Mouse (Mus musculus): ENCODE data around the gene Klf3. TPM values are rescaled to one million over a fixed set of nuclear protein-coding genes. Genes with fewer than 3 reads are reported as not detected.

Klf3 gene
- total and polyA plus RNA-seq, 2 experiments from 2014 or later = 22.9 to 37.1 TPM

DNA sequence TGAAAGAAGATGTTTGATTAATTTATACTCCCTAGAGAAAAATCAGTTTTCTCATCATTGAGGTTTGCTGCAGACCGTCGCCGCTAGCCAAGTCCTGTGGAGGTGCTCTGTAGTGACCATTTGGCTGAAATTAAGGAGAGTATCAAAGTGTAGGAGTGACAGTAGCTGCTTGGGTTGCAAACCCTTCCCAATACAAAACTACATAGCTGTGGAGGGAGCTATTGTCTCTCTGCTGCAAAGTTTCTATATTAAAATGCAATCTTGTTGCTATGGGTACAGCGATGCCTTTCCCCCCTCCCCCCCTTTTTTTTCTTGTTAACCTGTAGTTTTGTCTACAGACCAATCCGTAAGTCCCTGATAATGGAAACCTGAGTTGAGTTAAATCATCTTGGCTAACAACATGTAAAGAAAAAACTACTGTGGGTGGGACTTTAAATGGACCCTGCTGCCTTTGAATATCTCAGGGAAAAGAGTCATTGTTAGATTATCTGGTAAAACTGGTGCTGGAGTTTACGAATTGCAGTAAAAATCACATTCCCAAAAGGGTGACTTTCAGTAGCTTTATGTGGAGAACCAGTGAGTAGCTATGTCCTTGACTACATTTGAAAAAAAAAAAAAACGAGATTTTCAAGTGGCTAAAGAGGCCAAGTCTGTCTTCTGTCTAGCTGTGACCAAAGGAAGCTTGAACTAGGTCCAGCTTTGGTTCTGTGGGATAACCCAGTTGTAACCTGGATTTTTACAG lies 2.1 kb downstream of the Klf3 start:
- Histone ChIP-seq H3K9ac (replicated peaks; ENCODE audit: low read length) (peak overlapping the region; percentile 47), H3K4me2 (ENCODE audit: low read depth, low read length) (peak overlapping the region; percentile 81), H3K27ac (peak overlapping the region; percentile 77), H3K36me3 (ENCODE audit: insufficient read depth, low read length) (no peaks in the 10 kb centered on the region), H3K4me1 (ENCODE audit: insufficient read depth, low read length) (no peaks in the 10 kb centered on the region; the same call in 1 of the 2 replicates), H3K4me3 (ENCODE audit: low read length) (peak overlapping the region; percentile 87), H3K27me3 (ENCODE audit: insufficient read depth, low read length) (no peaks in the 10 kb centered on the region), H3K9me3 (ENCODE audit: low read length) (no peaks in the 10 kb centered on the region)
- no peak for TF ChIP-seq CTCF (IDR thresholded peaks at IDR 0.05; ENCODE audit: low read depth)
- DNase-seq (ENCODE audit: low spot score) (no peak), ATAC-seq (no peak)
- WGBS = 4% methylated on average over 7 of the region's 7 CpGs

DNA sequence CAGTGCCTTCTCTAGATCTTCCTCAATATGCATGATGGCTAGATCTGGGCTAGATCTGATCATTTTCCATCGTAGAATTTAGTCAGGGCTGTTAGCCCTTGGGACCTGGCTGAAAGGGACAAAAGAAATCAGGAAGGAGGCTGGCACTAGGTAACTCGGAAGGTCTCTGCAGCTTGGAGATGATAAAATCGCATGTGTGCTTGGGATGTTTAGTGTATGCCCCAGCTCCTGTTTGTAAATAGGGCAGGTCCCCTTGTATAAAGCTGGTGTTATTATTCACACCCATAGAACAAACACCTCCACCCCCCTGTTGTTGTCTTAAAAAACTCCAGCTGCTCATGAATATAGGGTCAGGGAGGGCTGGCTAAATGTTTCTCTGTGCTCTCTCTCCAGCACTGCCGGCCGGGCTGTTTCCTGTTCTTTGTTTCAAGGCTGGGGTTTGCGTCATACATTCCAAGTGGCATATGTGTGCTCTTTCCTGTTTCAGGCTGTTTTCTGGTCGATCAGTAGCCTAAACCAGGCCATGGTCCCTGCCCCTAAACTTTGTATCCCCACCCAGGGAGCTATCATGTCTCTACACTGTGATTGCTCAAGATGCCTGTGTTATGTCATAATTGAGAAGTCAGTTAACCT lies 2.8 kb downstream of the Klf3 start:
- Histone ChIP-seq H3K9me3 (ENCODE audit: low read length) (no peaks in the 10 kb centered on the region), H3K4me3 (ENCODE audit: low read length) (peak overlapping the region; percentile 87), H3K27me3 (ENCODE audit: insufficient read depth, low read length) (no peaks in the 10 kb centered on the region), H3K36me3 (ENCODE audit: insufficient read depth, low read length) (no peaks in the 10 kb centered on the region), H3K27ac (peak overlapping the region; percentile 77), H3K4me2 (ENCODE audit: low read depth, low read length) (peak overlapping the region; percentile 81), H3K4me1 (ENCODE audit: insufficient read depth, low read length) (peaks cover 6% of the 10 kb centered on the region; the same call in 1 of the 2 replicates), H3K9ac (replicated peaks; ENCODE audit: low read length) (peak overlapping the region; percentile 47)
- ATAC-seq (0 out of 2 replicates have a peak, but pooled peaks have one; percentile 13), DNase-seq (ENCODE audit: low spot score) (peak; percentile 69)
- TF ChIP-seq CTCF (IDR thresholded peaks at IDR 0.05; ENCODE audit: low read depth) = no peak
- WGBS = 7% methylated on average over 7 of the region's 7 CpGs

DNA sequence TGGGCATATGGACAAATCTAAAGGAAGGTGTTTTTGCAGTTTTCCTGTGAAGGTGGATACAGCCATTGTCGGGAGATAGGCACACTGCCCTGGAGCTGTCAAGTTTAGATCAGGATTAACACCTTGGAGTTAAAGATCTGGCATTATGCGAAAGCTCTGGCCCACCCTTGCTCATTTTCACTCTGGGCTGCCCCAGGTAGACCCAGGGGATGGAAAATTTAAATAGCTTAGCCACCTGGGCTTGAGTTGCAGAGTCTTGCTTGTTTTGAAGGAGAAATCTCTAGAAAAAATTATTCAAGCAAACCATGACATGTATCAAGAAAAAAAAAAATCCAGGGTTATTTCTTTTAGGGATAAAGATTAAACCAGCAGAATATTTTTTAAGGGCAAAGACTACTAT lies 3.4 kb downstream of the Klf3 start:
- DNase-seq (ENCODE audit: low spot score) = no peak
- Histone ChIP-seq H3K4me1 (ENCODE audit: insufficient read depth, low read length) (peaks cover 12% of the 10 kb centered on the region; the same call in 1 of the 2 replicates), H3K4me3 (ENCODE audit: low read length) (no peak overlapping the region), H3K27me3 (ENCODE audit: insufficient read depth, low read length) (no peaks in the 10 kb centered on the region), H3K4me2 (ENCODE audit: low read depth, low read length) (peak overlapping the region; percentile 81), H3K9ac (replicated peaks; ENCODE audit: low read length) (no peak overlapping the region; the same call in 1 of the 2 replicates), H3K9me3 (ENCODE audit: low read length) (no peaks in the 10 kb centered on the region), H3K36me3 (ENCODE audit: insufficient read depth, low read length) (no peaks in the 10 kb centered on the region), H3K27ac (peak overlapping the region; percentile 77)
- no peak for TF ChIP-seq CTCF (IDR thresholded peaks at IDR 0.05; ENCODE audit: low read depth)
- 30% methylated on average over 2 of the region's 2 CpGs for WGBS
- ATAC-seq = no peak

DNA sequence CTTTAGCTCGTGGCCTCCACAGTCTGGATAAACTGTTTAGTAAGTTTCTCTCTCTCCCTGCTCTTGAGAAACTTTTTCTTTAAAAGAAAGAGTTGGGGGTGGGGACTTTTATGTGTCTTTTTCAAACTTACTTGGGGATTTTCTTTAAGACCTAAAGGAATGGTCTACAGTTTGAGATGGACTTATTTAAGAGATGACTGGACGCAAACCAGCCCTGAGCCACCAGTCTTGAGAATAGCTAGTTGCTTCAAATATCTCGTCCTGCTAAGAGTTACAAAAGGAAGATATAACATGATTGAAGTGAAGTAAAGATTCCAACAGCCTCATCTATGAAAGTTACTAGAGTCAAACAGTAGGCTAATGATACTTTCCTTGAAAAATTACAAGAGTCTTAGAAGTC lies 4.0 kb downstream of the Klf3 start:
- Histone ChIP-seq H3K27me3 (ENCODE audit: insufficient read depth, low read length) (no peaks in the 10 kb centered on the region), H3K27ac (no peak overlapping the region), H3K9me3 (ENCODE audit: low read length) (no peaks in the 10 kb centered on the region), H3K4me3 (ENCODE audit: low read length) (no peak overlapping the region), H3K9ac (replicated peaks; ENCODE audit: low read length) (no peak overlapping the region), H3K4me1 (ENCODE audit: insufficient read depth, low read length) (peaks cover 17% of the 10 kb centered on the region; the same call in 1 of the 2 replicates), H3K36me3 (ENCODE audit: insufficient read depth, low read length) (no peaks in the 10 kb centered on the region), H3K4me2 (ENCODE audit: low read depth, low read length) (no peak overlapping the region; the same call in 1 of the 2 replicates)
- ATAC-seq (no peak), DNase-seq (ENCODE audit: low spot score) (no peak)
- WGBS = 69% methylated on average over 3 of the region's 3 CpGs
- TF ChIP-seq CTCF (IDR thresholded peaks at IDR 0.05; ENCODE audit: low read depth) = no peak

DNA sequence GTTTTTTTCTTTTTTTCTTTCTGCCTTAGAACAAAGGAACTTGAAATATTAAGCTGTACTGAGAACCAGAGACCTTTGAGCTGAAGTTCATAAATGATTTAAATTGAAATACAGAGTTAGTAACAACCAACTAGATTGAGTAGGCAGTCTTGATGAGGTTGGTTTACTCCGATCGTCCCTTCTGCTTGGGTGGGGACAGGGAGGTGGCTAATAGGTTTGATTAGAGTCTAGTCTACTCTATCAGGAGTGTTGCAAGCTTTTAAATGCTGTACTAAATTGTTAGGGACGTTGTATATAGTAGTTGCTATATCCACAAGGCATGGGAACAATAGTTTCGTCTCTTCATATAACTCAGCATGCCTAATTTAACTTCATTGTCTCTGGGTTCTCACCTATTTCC lies 4.4 kb downstream of the Klf3 start:
- H3K27me3 ChIP-seq (ENCODE audit: insufficient read depth, low read length) = no peaks in the 10 kb centered on the region
- WGBS = 64% methylated on average over 4 of the region's 4 CpGs
- no peak overlapping the region for H3K9ac ChIP-seq (replicated peaks; ENCODE audit: low read length)
- H3K4me2 ChIP-seq (ENCODE audit: low read depth, low read length) = peak overlapping the region; percentile 23; the same call in 1 of the 2 replicates
- no peak overlapping the region; the same call in 1 of the 2 replicates for H3K27ac ChIP-seq
- H3K36me3 ChIP-seq (ENCODE audit: insufficient read depth, low read length) = no peaks in the 10 kb centered on the region
- peaks cover 21% of the 10 kb centered on the region; the same call in 1 of the 2 replicates for H3K4me1 ChIP-seq (ENCODE audit: insufficient read depth, low read length)
- H3K9me3 ChIP-seq (ENCODE audit: low read length) = no peaks in the 10 kb centered on the region
- ATAC-seq (no peak), DNase-seq (ENCODE audit: low spot score) (no peak)
- no peak overlapping the region for H3K4me3 ChIP-seq (ENCODE audit: low read length)
- no peak for TF ChIP-seq CTCF (IDR thresholded peaks at IDR 0.05; ENCODE audit: low read depth)

DNA sequence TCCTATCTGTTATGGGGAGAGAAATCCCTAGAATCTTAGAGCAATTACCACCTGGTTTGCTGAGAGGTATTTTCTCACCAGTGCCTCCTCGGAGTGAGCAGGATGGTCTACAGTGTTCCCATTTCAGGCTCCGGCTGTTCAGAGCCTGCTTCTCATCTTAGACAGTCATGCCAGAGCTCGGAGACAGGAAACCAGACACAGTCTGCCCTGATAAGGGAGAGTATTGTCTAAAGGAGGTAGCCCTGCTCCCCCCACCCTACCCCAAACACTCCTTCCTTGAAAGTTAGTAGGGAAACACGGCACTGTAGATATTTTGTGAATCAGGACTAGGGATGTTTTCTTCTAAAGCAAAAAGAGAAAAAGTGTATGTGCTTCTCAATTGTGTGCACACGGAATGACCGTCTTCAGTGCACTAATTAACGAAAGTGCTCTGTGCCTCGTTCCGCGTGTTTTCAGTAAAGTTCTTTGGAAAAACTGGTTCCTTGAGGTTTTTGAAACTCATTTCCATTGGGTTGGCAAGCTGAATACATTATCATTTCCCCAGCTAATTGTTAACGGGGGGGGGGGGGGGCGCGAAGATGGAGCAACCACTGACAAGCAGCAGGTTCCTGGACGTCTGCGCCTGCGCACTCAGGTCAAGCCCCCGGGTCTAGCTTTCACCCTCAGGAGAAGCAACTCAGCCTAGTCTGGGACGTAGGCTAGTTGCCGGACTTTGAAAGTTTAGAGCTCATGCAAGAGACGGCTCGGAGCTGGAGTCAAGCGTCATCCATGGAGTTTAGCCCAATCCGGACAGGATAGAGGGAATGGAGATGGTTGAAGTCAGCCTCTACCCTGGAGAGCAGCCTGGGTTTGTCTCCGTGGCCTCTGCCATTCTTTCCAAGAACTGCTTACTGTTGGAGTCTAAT lies 5.2 kb downstream of the Klf3 start:
- H3K4me2 ChIP-seq (ENCODE audit: low read depth, low read length) = peak overlapping the region; percentile 23
- peaks cover 21% of the 10 kb centered on the region; the same call in 1 of the 2 replicates for H3K4me1 ChIP-seq (ENCODE audit: insufficient read depth, low read length)
- H3K27me3 ChIP-seq (ENCODE audit: insufficient read depth, low read length) = no peaks in the 10 kb centered on the region
- H3K36me3 ChIP-seq (ENCODE audit: insufficient read depth, low read length) = no peaks in the 10 kb centered on the region
- no peak for TF ChIP-seq CTCF (IDR thresholded peaks at IDR 0.05; ENCODE audit: low read depth)
- H3K27ac ChIP-seq = no peak overlapping the region; the same call in 1 of the 2 replicates
- ATAC-seq (no peak), DNase-seq (ENCODE audit: low spot score) (no peak)
- H3K9ac ChIP-seq (replicated peaks; ENCODE audit: low read length) = no peak overlapping the region
- WGBS = 56% methylated on average over 24 of the region's 24 CpGs
- H3K9me3 ChIP-seq (ENCODE audit: low read length) = no peaks in the 10 kb centered on the region
- H3K4me3 ChIP-seq (ENCODE audit: low read length) = no peak overlapping the region

Measured in hindbrain, postnatal 0 days (tissue).